In the genomic region with DNA sequence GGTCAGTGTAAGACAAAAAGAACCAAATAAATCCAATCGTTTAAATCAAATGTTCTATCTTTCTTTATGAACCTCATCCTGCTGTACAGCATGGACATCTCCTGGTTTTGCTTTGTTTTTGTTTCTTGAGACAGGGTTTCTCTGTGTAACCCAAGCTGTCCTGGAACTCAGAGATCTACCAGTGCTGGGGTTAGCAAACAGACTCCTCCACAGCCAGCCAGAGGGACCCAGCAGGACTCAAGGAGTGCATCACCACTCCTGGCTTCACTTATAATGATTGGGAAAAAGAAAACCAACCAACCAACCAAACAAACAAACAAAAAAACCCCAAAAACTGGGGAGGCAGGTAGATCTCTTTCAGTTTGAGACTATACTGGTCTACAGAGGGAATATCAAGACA, we compare ENCODE assay signal across 26 mouse cellular contexts.
A peak's percentile ranks its signal among the peaks of the same experiment; 100 is the strongest.
DNase-seq lines count a peak whose midpoint lies in the region; ATAC-seq lines count a peak whose summit lies in the region.
"Had no signal": no experiment of that assay in that cellular context is flagged by ENCODE, and none has a peak within 500 bp of the region (broad histone marks: within the 10 kb centered on the region; RNA-seq: fewer than 3 reads in every experiment).

No protein-coding gene starts in this region.

- H3K4me3 ChIP-seq in heart, embryonic 13.5 days, result no peak overlapping the region
- H3K4me3 ChIP-seq in kidney, embryonic 16.5 days (ENCODE audit: low read length), result no peak overlapping the region
- H3K4me3 ChIP-seq in lung, embryonic 15.5 days, result no peak overlapping the region
- H3K4me3 ChIP-seq: embryonic facial prominence, embryonic 12.5 days; heart, embryonic 10.5 days; hindbrain, embryonic 12.5 days; intestine, embryonic 15.5 days; left cerebral cortex, adult 2 months; limb, embryonic 12.5 days; neural tube, embryonic 15.5 days had no signal

- ATAC-seq in heart, embryonic 13.5 days (ENCODE audit: extremely low read depth, insufficient number of reproducible peaks, low FRiP score, low TSS enrichment), result no peak
- peak; percentile 61; the same call in 1 of the 2 replicates for ATAC-seq in kidney, embryonic 16.5 days (ENCODE audit: low FRiP score, low TSS enrichment)
- ATAC-seq in lung, embryonic 15.5 days (ENCODE audit: borderline replicate concordance, extremely low read depth, low FRiP score, low TSS enrichment), result no peak
- ATAC-seq: CD4-positive, CD25-positive, alpha-beta regulatory T cell, adult 4 months; hindbrain, postnatal 0 days; liver, postnatal 0 days had no signal

- no peak overlapping the region for H3K9ac ChIP-seq in heart, embryonic 13.5 days
- H3K9ac ChIP-seq in kidney, embryonic 16.5 days (replicated peaks; ENCODE audit: low read length), result no peak overlapping the region
- H3K9ac ChIP-seq in lung, embryonic 15.5 days, result no peak overlapping the region
- H3K9ac ChIP-seq: embryonic facial prominence, embryonic 12.5 days; hindbrain, embryonic 12.5 days; intestine, embryonic 15.5 days; limb, embryonic 12.5 days; liver, postnatal 0 days; neural tube, embryonic 15.5 days had no signal

- 71% methylated on average over 1 of the region's 1 CpGs for WGBS in heart, embryonic 13.5 days
- whole genome bisulfite sequencing in kidney, embryonic 16.5 days, result 35% methylated on average over 1 of the region's 1 CpGs
- WGBS in lung, embryonic 15.5 days, result 74% methylated on average over 1 of the region's 1 CpGs

- peaks cover 66% of the 10 kb centered on the region for H3K4me1 ChIP-seq in heart, embryonic 13.5 days
- H3K4me1 ChIP-seq in kidney, embryonic 16.5 days (ENCODE audit: insufficient read depth, low read length), result peaks cover 30% of the 10 kb centered on the region
- peaks cover 25% of the 10 kb centered on the region for H3K4me1 ChIP-seq in lung, embryonic 15.5 days
- H3K4me1 ChIP-seq: limb, embryonic 12.5 days had no signal

- H3K9me3 ChIP-seq in heart, embryonic 13.5 days, result peaks cover 10% of the 10 kb centered on the region; the same call in 1 of the 2 replicates
- peaks cover 10% of the 10 kb centered on the region for H3K9me3 ChIP-seq in kidney, embryonic 16.5 days (ENCODE audit: low read length)
- no peaks in the 10 kb centered on the region for H3K9me3 ChIP-seq in lung, embryonic 15.5 days
- H3K9me3 ChIP-seq: heart, embryonic 10.5 days; intestine, embryonic 15.5 days had no signal

- DNase-seq in heart, postnatal 36 days, result no peak
- no peak for DNase-seq in kidney, postnatal 36 days
- DNase-seq in lung, postnatal 14 days, result no peak
- DNase-seq: adrenal gland, postnatal 25 days; cerebellum, adult 11-12 months; cerebellum, adult 9-11 months; embryo, embryonic 11 days; gastrocnemius, postnatal 25 days; kidney, adult 8-10 months; liver, postnatal 0 days; midbrain, embryonic 14.5 days; retina, postnatal 1 day; right cerebral cortex, postnatal 14 days; thymus, postnatal 4 days had no signal

- peak overlapping the region; percentile 80; the same call in 1 of the 2 replicates for H3K27ac ChIP-seq in heart, embryonic 13.5 days (replicated peaks)
- no peak overlapping the region; the same call in 1 of the 2 replicates for H3K27ac ChIP-seq in kidney, embryonic 16.5 days (ENCODE audit: low read length)
- peak overlapping the region; percentile 94 for H3K27ac ChIP-seq in lung, embryonic 15.5 days
- H3K27ac ChIP-seq: embryonic facial prominence, embryonic 12.5 days; heart, embryonic 10.5 days; hindbrain, embryonic 12.5 days; hindbrain, postnatal 0 days; intestine, embryonic 15.5 days; left cerebral cortex, adult 2 months; limb, embryonic 12.5 days; neural tube, embryonic 15.5 days had no signal

- H3K27me3 ChIP-seq in heart, embryonic 13.5 days (replicated peaks), result no peaks in the 10 kb centered on the region
- no peaks in the 10 kb centered on the region for H3K27me3 ChIP-seq in kidney, embryonic 16.5 days (ENCODE audit: insufficient read depth, low read length)
- H3K27me3 ChIP-seq in lung, embryonic 15.5 days, result no peaks in the 10 kb centered on the region
- H3K27me3 ChIP-seq: embryonic facial prominence, embryonic 12.5 days; hindbrain, embryonic 12.5 days; intestine, embryonic 15.5 days; limb, embryonic 12.5 days; neural tube, embryonic 15.5 days had no signal

- intact Hi-C loops in heart, postnatal 36 days (cut with DNase I), result no loop called here

- no peak overlapping the region for H3K4me2 ChIP-seq in heart, embryonic 13.5 days
- H3K4me2 ChIP-seq in kidney, embryonic 16.5 days (replicated peaks; ENCODE audit: low read depth, low read length), result no peak overlapping the region
- H3K4me2 ChIP-seq in lung, embryonic 15.5 days, result no peak overlapping the region
- H3K4me2 ChIP-seq: embryonic facial prominence, embryonic 12.5 days; hindbrain, embryonic 12.5 days; intestine, embryonic 15.5 days; limb, embryonic 12.5 days; neural tube, embryonic 15.5 days had no signal

- peaks cover 11% of the 10 kb centered on the region for H3K36me3 ChIP-seq in heart, embryonic 13.5 days
- peaks cover 5% of the 10 kb centered on the region; the same call in 1 of the 2 replicates for H3K36me3 ChIP-seq in kidney, embryonic 16.5 days (ENCODE audit: insufficient read depth, low read length)
- no peaks in the 10 kb centered on the region for H3K36me3 ChIP-seq in lung, embryonic 15.5 days
- H3K36me3 ChIP-seq: embryonic facial prominence, embryonic 12.5 days; hindbrain, embryonic 12.5 days; intestine, embryonic 15.5 days; neural tube, embryonic 15.5 days had no signal
